Mouse (Mus musculus) cortical plate, adult 2 months (tissue): ENCODE data around the gene Dcst1. TPM values are rescaled to one million over a fixed set of nuclear protein-coding genes. Genes with fewer than 3 reads are reported as not detected.

ENCODE experiments used
- H3K27ac ChIP-seq: fragments of 200-500 bp; 2 replicates; pipeline ENCODE4 v1.5.1; 2012; ENCODE audit warnings: low read length, control low read depth, inconsistent platforms; ENCODE audit not compliant: insufficient read depth
- H3K4me1 ChIP-seq: fragments of 200-500 bp; 2 replicates; pipeline ENCODE4 v1.6.1; 2011; ENCODE audit warnings: low read length; ENCODE audit not compliant: control insufficient read depth, insufficient read depth
- H3K4me3 ChIP-seq: fragments of 200-500 bp; 2 replicates; pipeline ENCODE4 v1.5.1; 2011; ENCODE audit warnings: mild to moderate bottlenecking, low read length, control low read depth; ENCODE audit not compliant: insufficient read depth
- CTCF ChIP-seq: fragments of 200-500 bp; IDR thresholded peaks from 2 replicates; pipeline ENCODE4 v1.5.1; 2011; ENCODE audit warnings: mild to moderate bottlenecking, control low read depth, low read length; ENCODE audit not compliant: insufficient read depth; ENCODE audit errors: extremely low read depth
- POLR2A ChIP-seq: fragments of 200-500 bp; IDR thresholded peaks from 2 replicates; pipeline ENCODE4 v1.6.1; 2011; ENCODE audit warnings: mild to moderate bottlenecking, low read length, control low read depth; ENCODE audit not compliant: insufficient read depth; ENCODE audit errors: extremely low read depth
- polyA plus RNA-seq: library from polyadenylated mRNA; depleted of rRNA; stranded (reverse); fragments of >200 nt; gene quantifications from 2 replicates; pipeline ENCODE4 v1.2.3, GENCODE M21; 2012

Gene Dcst1
- polyA plus RNA-seq, 1 experiment = not detected

GRCm38 (mm10) chr3:89349869-89350501, 15.1 kb downstream of the Dcst1 start, which contains the start of gene Adam15:
Adam15 (minus strand) TSS chr3:89349996.
- H3K4me1 ChIP-seq = no peaks in the 10 kb centered on the region
- no peak for TF ChIP-seq CTCF
- peak; percentile 91 for TF ChIP-seq POLR2A
- peak within 1 kb of the TSS; percentile 93 for H3K4me3 ChIP-seq
- H3K27ac ChIP-seq = peak within 1 kb of the TSS; percentile 54

GRCm38 (mm10) chr3:89348911-89349868, 15.9 kb downstream of the Dcst1 start:
- Histone ChIP-seq H3K4me1 (no peaks in the 10 kb centered on the region), H3K27ac (peak overlapping the region; percentile 54; the same call in 1 of the 2 replicates), H3K4me3 (peak overlapping the region; percentile 93)
- TF ChIP-seq CTCF (no peak), POLR2A (no peak)

- Histone ChIP-seq H3K4me1 (no peaks in the 10 kb centered on the region), H3K4me3 (peak overlapping the region; percentile 93; the same call in 1 of the 2 replicates), H3K27ac (no peak overlapping the region)
- TF ChIP-seq POLR2A (no peak), CTCF (no peak)
Observed at GRCm38 (mm10) chr3:89347916-89348315, 17.1 kb downstream of the Dcst1 start.

- TF ChIP-seq CTCF (no peak), POLR2A (no peak)
- Histone ChIP-seq H3K4me1 (no peaks in the 10 kb centered on the region), H3K4me3 (no peak overlapping the region), H3K27ac (no peak overlapping the region)
Observed at GRCm38 (mm10) chr3:89346815-89347540, 18.1 kb downstream of the Dcst1 start.

- Histone ChIP-seq H3K4me1 (no peaks in the 10 kb centered on the region), H3K4me3 (no peak overlapping the region), H3K27ac (no peak overlapping the region)
- TF ChIP-seq POLR2A = no peak
- no peak for TF ChIP-seq CTCF
Observed at GRCm38 (mm10) chr3:89343279-89343678, 21.8 kb downstream of the Dcst1 start.

GRCm38 (mm10) chr3:89341794-89342193, 23.3 kb downstream of the Dcst1 start:
- no peak overlapping the region for H3K4me3 ChIP-seq
- H3K27ac ChIP-seq = no peak overlapping the region
- no peaks in the 10 kb centered on the region for H3K4me1 ChIP-seq
- no peak for TF ChIP-seq POLR2A
- TF ChIP-seq CTCF = no peak

GRCm38 (mm10) chr3:89340465-89340864, 24.6 kb downstream of the Dcst1 start:
- TF ChIP-seq CTCF (peak; percentile 93), POLR2A (no peak)
- no peaks in the 10 kb centered on the region for H3K4me1 ChIP-seq
- no peak overlapping the region for H3K27ac ChIP-seq
- H3K4me3 ChIP-seq = no peak overlapping the region

- Histone ChIP-seq H3K27ac (no peak overlapping the region), H3K4me3 (no peak overlapping the region), H3K4me1 (no peaks in the 10 kb centered on the region)
- TF ChIP-seq POLR2A = no peak
- TF ChIP-seq CTCF = peak; percentile 82
Observed at GRCm38 (mm10) chr3:89339416-89339815, 25.6 kb downstream of the Dcst1 start.

GRCm38 (mm10) chr3:89337721-89338578, 27.1 kb downstream of the Dcst1 start, which contains the start of gene Efna4:
Efna4 (minus strand) TSS chr3:89338028.
- Histone ChIP-seq H3K27ac (no peak within 1 kb of the TSS), H3K4me3 (peak within 1 kb of the TSS; percentile 34), H3K4me1 (no peaks in the 10 kb centered on the region)
- TF ChIP-seq CTCF (no peak), POLR2A (no peak)
